Mouse (Mus musculus) right cerebral cortex, postnatal 36 days (tissue): ENCODE measurements at regions not wholly inside any gene's neighbourhood (a gene's known extent, or its start where the extent isn't known, plus 50 kb on each side); places are given as distances from the start of the nearest gene placed in this dataset.

Source experiments
- DNase-seq, 2 experiments: peaks; one replicate each; pipeline ENCODE4 v3.0.0; 2022; ENCODE audit warnings: low spot score in 2 of 2, mixed read lengths in 1 of 2

GRCm38 (mm10) chr2:59406976-59407375 is 77.5 kb upstream of the Dapl1 start:
- DNase-seq, result no peak

DNA sequence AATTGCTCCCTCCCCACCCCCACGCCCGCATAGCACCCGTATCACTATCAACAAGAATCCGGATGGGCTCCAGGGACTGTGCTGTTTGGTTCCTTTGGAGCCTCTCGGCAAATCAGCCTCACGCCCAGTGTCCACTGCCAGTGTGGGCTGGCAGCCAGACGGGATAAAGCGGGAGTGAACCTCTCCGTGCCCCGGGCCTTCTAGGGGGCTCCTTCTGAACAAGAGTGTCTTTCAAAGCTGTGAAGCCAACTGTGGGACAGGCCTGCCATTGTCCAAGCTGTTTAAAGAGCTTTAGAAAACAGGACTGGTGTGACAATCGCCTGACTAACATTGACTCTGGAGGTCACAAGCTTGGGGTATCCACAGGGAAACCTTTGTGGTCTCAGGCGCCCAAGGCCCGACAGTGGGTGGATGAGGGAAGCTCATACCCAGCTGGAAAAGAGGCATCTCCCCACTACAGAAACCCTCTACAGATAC is 76.9 kb upstream of the Dapl1 start:
- peak; percentile 33 to 36 for DNase-seq

DNA sequence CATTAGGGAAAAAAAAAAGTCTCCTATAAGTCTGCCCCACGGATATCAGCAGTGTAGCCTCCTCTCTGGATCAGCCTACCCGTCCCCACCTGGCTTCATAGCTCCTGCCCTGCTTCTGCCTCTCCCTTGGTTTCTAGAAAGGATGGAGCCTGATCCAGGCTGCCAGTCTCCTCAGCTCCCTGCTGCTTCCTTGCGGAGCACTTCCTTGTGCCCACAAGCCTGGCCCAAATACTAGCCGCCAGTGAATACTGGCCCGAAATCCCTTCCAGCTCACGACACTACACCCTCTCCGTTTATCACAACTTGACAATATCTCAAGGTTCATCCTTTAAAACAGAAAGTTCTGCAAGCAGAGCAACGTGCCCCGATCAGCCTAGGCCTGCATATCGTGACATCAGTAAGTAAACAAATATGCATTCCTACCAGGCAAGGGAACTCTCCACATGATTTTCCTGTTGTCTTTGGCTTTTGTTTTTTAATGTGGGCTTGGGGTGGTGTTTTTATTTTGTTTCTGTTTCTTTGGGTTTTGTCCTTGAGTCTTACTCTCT is 76.3 kb upstream of the Dapl1 start:
- DNase-seq, result no peak

GRCm38 (mm10) chr2:59414612-59415011 is 69.8 kb upstream of the Dapl1 start:
- DNase-seq, result no peak

GRCm38 (mm10) chr2:59416491-59417195 is 67.8 kb upstream of the Dapl1 start:
- no peak for DNase-seq

- DNase-seq, result no peak
Observed at GRCm38 (mm10) chr2:59417384-59417955, 67.0 kb upstream of the Dapl1 start.

GRCm38 (mm10) chr2:59420496-59420895 is 64.0 kb upstream of the Dapl1 start:
- no peak for DNase-seq

- no peak for DNase-seq
Observed at GRCm38 (mm10) chr2:59422291-59423242, 61.9 kb upstream of the Dapl1 start.

DNA sequence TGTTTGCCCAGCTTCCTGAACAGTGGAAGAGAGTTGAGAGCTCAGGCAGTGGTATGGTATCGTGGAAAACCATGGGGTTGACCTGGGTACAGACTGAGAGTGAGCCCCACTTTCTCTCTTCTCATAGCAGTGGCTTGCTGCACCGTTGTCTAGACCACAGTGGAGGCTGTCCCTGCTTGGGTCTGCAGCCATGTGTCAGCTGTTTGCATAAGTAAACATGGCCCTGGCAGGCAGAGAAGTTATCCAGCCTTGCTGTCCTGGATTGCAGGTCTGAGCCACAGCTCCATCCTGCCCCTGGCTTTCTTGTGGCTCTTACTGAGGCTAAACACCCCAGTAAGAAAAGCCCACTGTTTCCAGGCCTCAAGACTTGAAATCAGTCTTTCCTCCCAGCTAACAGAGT is 60.2 kb upstream of the Dapl1 start:
- no peak for DNase-seq

GRCm38 (mm10) chr2:59424729-59425128 is 59.7 kb upstream of the Dapl1 start:
- DNase-seq, result peak in 1 of 2 experiments; percentile 12

DNA sequence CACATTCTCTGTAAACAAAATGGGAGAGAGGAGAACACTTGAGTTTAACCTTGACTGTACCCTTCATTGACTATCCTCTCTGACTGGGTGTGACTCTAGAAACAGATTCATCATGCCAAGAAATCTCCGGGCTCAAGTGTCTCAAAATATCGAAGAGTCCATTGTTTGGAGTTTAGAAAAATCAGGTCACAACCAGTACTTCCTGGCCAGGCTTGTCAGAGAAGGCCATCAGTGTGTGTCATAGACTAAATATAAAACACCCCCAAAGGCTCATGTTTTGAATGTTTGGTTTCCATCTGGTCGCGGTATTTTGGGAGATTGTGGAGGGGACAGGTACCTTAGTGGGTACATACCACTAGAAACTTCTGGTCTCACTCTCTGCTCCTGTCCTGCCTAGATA is 58.6 kb upstream of the Dapl1 start:
- DNase-seq, result no peak

DNA sequence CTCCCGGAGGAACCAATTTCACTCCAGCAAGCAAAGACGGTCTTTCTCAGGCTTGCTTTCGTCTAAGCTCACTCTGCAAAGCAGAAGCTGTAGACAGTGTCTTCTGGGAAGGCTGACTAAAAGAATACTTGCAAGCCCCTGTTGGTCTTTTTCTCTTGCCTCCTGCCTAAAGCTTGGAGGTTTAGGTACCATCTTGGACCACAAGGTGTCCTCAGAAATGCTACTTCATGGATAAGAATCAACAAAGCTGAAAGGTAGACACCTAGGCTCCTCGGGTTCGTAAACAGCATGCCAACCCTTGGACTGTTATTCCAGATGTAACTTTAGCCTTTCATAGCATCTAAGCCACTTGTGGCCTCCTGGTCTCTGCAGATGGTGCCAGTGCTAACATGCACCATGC is 53.0 kb upstream of the Dapl1 start:
- no peak for DNase-seq

DNA sequence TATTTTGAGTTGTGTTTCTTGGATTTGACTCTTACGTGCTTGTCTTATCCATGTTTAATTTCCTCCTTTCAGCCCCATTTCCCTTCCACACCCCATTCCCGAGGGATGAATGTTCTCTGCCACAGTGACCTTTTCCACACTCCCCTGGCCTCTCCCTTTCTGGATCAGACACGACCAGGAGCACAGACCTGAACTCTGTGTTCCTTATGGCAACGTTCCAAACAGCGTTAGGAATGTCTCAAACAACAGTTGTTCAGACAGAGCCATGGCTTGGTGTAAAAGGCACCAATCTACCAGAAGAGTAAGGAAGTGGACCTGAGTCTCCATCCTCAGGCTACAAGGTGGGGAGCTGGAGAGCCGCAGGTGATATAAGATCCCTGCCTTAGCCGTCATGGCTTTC is 52.6 kb upstream of the Dapl1 start:
- no peak for DNase-seq
